Mouse (Mus musculus): Measurements from ENCODE around the gene Glis3. TPM values are rescaled to one million over a fixed set of nuclear protein-coding genes. Genes with fewer than 3 reads are reported as not detected.

Gene Glis3
- total and polyA plus RNA-seq, 3 experiments = not detected

- no peak for DNase-seq (ENCODE audit: low read depth, low spot score)
Observed at GRCm38 (mm10) chr19:28617736-28618135, 62.1 kb downstream of the Glis3 start.

GRCm38 (mm10) chr19:28617191-28617590 is 62.7 kb downstream of the Glis3 start:
- Histone ChIP-seq H3K9me3 (replicated peaks; ENCODE audit: insufficient read depth, low read length) (no peaks in the 10 kb centered on the region), H3K9ac (ENCODE audit: control insufficient read depth, low read depth, low read length, poor library complexity, severe bottlenecking) (no peak overlapping the region), H3K4me3 (ENCODE audit: control insufficient read depth in 1 of 2, insufficient read depth in 1 of 2, low read depth in 2 of 2, low read length in 2 of 2) (no peak overlapping the region), H3K79me2 (ENCODE audit: control insufficient read depth, insufficient read depth, low read length, poor library complexity) (no peaks in the 10 kb centered on the region), H3K27ac (ENCODE audit: control insufficient read depth, low read depth, low read length) (no peak overlapping the region), H3K4me1 (ENCODE audit: control insufficient read depth in 1 of 2, insufficient read depth in 2 of 2, low read length in 2 of 2) (no peaks in the 10 kb centered on the region), H3K27me3 (ENCODE audit: control insufficient read depth in 1 of 2, insufficient read depth in 2 of 2, low read length in 2 of 2) (no peaks in the 10 kb centered on the region; a peak in 1 of 4 replicates), H3K36me3 (ENCODE audit: control insufficient read depth in 1 of 2, insufficient read depth in 2 of 2, low read length in 2 of 2) (no peaks in the 10 kb centered on the region)
- TF ChIP-seq NELFE (IDR thresholded peaks at IDR 0.05; ENCODE audit: low read depth, low read length) (no peak), TCF12 (IDR thresholded peaks at IDR 0.05; ENCODE audit: low read depth, low read length) (no peak), GATA1 (IDR thresholded peaks at IDR 0.05; ENCODE audit: low read depth, low read length) (no peak), ZNF384 (IDR thresholded peaks at IDR 0.05; ENCODE audit: low read depth, low read length) (no peak), MAZ (IDR thresholded peaks at IDR 0.05; ENCODE audit: low read depth, low read length) (no peak), ZC3H11A (IDR thresholded peaks at IDR 0.05; ENCODE audit: low read depth, low read length) (no peak), MEF2A (IDR thresholded peaks at IDR 0.05; ENCODE audit: extremely low read depth, insufficient replicate concordance, low read depth, low read length, poor library complexity, severe bottlenecking) (no peak), POLR2A (IDR thresholded peaks at IDR 0.05; ENCODE audit: control insufficient read depth in 1 of 2, insufficient read depth in 1 of 2, low read depth in 1 of 2, low read length in 2 of 2, poor library complexity in 1 of 2) (no peak)
- DNase-seq (ENCODE audit: low read depth, low spot score) = no peak

More at GRCm38 (mm10) chr19:28617736-28618135, 62.1 kb downstream of the Glis3 start:
- Histone ChIP-seq H3K9me3 (replicated peaks; ENCODE audit: insufficient read depth, low read length) (no peaks in the 10 kb centered on the region), H3K79me2 (ENCODE audit: control insufficient read depth, insufficient read depth, low read length, poor library complexity) (no peaks in the 10 kb centered on the region), H3K4me3 (ENCODE audit: control insufficient read depth in 1 of 2, insufficient read depth in 1 of 2, low read depth in 2 of 2, low read length in 2 of 2) (no peak overlapping the region), H3K27me3 (ENCODE audit: control insufficient read depth in 1 of 2, insufficient read depth in 2 of 2, low read length in 2 of 2) (no peaks in the 10 kb centered on the region; a peak in 1 of 4 replicates), H3K36me3 (ENCODE audit: control insufficient read depth in 1 of 2, insufficient read depth in 2 of 2, low read length in 2 of 2) (no peaks in the 10 kb centered on the region), H3K27ac (ENCODE audit: control insufficient read depth, low read depth, low read length) (no peak overlapping the region), H3K9ac (ENCODE audit: control insufficient read depth, low read depth, low read length, poor library complexity, severe bottlenecking) (no peak overlapping the region), H3K4me1 (ENCODE audit: control insufficient read depth in 1 of 2, insufficient read depth in 2 of 2, low read length in 2 of 2) (no peaks in the 10 kb centered on the region)
- no peak for TF ChIP-seq RCOR1 (IDR thresholded peaks at IDR 0.05; ENCODE audit: low read depth, low read length)
- TF ChIP-seq SMC3 (IDR thresholded peaks at IDR 0.05; ENCODE audit: low read depth, low read length) = no peak
- no peak for TF ChIP-seq TCF12 (IDR thresholded peaks at IDR 0.05; ENCODE audit: low read depth, low read length)
- TF ChIP-seq ZMIZ1 (IDR thresholded peaks at IDR 0.05; ENCODE audit: low read depth, low read length) = no peak
- TF ChIP-seq NRF1 (IDR thresholded peaks at IDR 0.05; ENCODE audit: insufficient read depth, low read depth, low read length, poor library complexity, severe bottlenecking) = no peak
- TF ChIP-seq CHD2 (IDR thresholded peaks at IDR 0.05; ENCODE audit: low read length) = no peak
- no peak for TF ChIP-seq HCFC1 (IDR thresholded peaks at IDR 0.05; ENCODE audit: low read depth, low read length)
- TF ChIP-seq SIN3A (IDR thresholded peaks at IDR 0.05; ENCODE audit: low read length) = no peak

DNA sequence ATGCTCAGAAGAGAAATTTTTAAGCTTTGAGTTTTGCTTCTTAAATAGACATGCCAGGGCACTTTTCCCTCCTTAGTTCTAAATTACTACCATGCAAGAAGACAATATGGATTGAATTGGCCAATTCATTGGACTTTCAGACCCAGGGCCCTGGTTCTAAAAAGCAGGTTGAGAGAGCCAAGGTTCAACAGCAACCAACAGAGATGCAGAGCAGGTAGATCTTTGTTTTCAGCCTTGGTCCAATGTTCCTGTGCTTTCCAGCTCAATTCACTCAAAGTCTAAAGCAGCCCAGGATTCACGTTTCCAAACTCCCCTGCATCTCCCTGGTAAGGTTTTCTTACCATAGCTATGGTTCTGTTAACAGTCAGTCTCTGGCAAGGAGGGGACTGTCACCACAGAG is 63.4 kb downstream of the Glis3 start:
- Histone ChIP-seq H3K27me3 (ENCODE audit: control insufficient read depth in 1 of 2, insufficient read depth in 2 of 2, low read length in 2 of 2) (no peaks in the 10 kb centered on the region; a peak in 1 of 4 replicates), H3K4me1 (ENCODE audit: control insufficient read depth in 1 of 2, insufficient read depth in 2 of 2, low read length in 2 of 2) (no peaks in the 10 kb centered on the region), H3K79me2 (ENCODE audit: control insufficient read depth, insufficient read depth, low read length, poor library complexity) (no peaks in the 10 kb centered on the region), H3K36me3 (ENCODE audit: control insufficient read depth in 1 of 2, insufficient read depth in 2 of 2, low read length in 2 of 2) (no peaks in the 10 kb centered on the region), H3K9me3 (replicated peaks; ENCODE audit: insufficient read depth, low read length) (no peaks in the 10 kb centered on the region), H3K4me3 (ENCODE audit: control insufficient read depth in 1 of 2, insufficient read depth in 1 of 2, low read depth in 2 of 2, low read length in 2 of 2) (no peak overlapping the region), H3K9ac (ENCODE audit: control insufficient read depth, low read depth, low read length, poor library complexity, severe bottlenecking) (no peak overlapping the region), H3K27ac (ENCODE audit: control insufficient read depth, low read depth, low read length) (no peak overlapping the region)
- DNase-seq (ENCODE audit: low read depth, low spot score) = no peak
- no peak for TF ChIP-seq E2F4 (IDR thresholded peaks at IDR 0.05; ENCODE audit: borderline replicate concordance, low read depth, low read length)

Data from MEL (cell line).